Comparison of ENCODE assay signal across 10 mouse cellular contexts in genomic region chr5:4325813-4326212, GRCm38 (mm10).
DNase-seq lines count a peak whose midpoint lies in the region; ATAC-seq lines count a peak whose summit lies in the region.
"Had no signal": no experiment of that assay in that cellular context is flagged by ENCODE, and none has a peak within 500 bp of the region (broad histone marks: within the 10 kb centered on the region; RNA-seq: fewer than 3 reads in every experiment).

No protein-coding gene starts in this region.

- no peak overlapping the region for H3K4me3 ChIP-seq in heart, embryonic 16.5 days (ENCODE audit: low read length)
- H3K4me3 ChIP-seq in lung, embryonic 15.5 days: no peak overlapping the region

- 7% methylated on average over 3 of the region's 3 CpGs for WGBS in heart, embryonic 16.5 days
- 1% methylated on average over 3 of the region's 3 CpGs for WGBS in lung, embryonic 15.5 days

- H3K27me3 ChIP-seq in heart, embryonic 16.5 days (ENCODE audit: control insufficient read depth, insufficient read depth, low read length): no peaks in the 10 kb centered on the region
- no peaks in the 10 kb centered on the region for H3K27me3 ChIP-seq in lung, embryonic 15.5 days

- no peak overlapping the region for H3K9ac ChIP-seq in heart, embryonic 16.5 days (ENCODE audit: low read length)
- no peak overlapping the region for H3K9ac ChIP-seq in lung, embryonic 15.5 days

- H3K4me2 ChIP-seq in heart, embryonic 16.5 days (ENCODE audit: low read depth, low read length): 0 out of 2 replicates have a peak overlapping the region, but pooled peaks have one; percentile 18
- H3K4me2 ChIP-seq in lung, embryonic 15.5 days: no peak overlapping the region

- H3K27ac ChIP-seq in heart, embryonic 16.5 days (ENCODE audit: low read length): peak overlapping the region; percentile 97
- H3K27ac ChIP-seq in lung, embryonic 15.5 days: peak overlapping the region; percentile 66

- DNase-seq in MN1 (ENCODE audit: low spot score): peak; percentile 35
- peak; percentile 43 for DNase-seq in embryo, embryonic 11.5 days (ENCODE audit: low read depth, low spot score)
- no peak for DNase-seq in layer of hippocampus, postnatal 10 days (ENCODE audit: low spot score in 2 of 2)
- no peak for DNase-seq in gastrocnemius, adult 18-20 months (ENCODE audit: low spot score)
- no peak for DNase-seq in cerebellum, adult 11 months
- DNase-seq in cerebellum, adult 9-11 months: no peak
- DNase-seq: adrenal gland, adult 8-10 months; cerebellum, adult 9-10 months had no signal

- ATAC-seq in heart, embryonic 16.5 days (replicated peaks; ENCODE audit: extremely low read depth, insufficient read depth, low FRiP score): peak; percentile 98
- peak; percentile 94 for ATAC-seq in lung, embryonic 15.5 days (ENCODE audit: borderline replicate concordance, extremely low read depth, low FRiP score, low TSS enrichment)

- no peaks in the 10 kb centered on the region for H3K36me3 ChIP-seq in heart, embryonic 16.5 days (ENCODE audit: control insufficient read depth, insufficient read depth)
- no peaks in the 10 kb centered on the region for H3K36me3 ChIP-seq in lung, embryonic 15.5 days

- H3K9me3 ChIP-seq in heart, embryonic 16.5 days (replicated peaks; ENCODE audit: control insufficient read depth, low read length): no peaks in the 10 kb centered on the region
- H3K9me3 ChIP-seq in lung, embryonic 15.5 days: no peaks in the 10 kb centered on the region

- peaks cover 17% of the 10 kb centered on the region for H3K4me1 ChIP-seq in heart, embryonic 16.5 days (ENCODE audit: control insufficient read depth, insufficient read depth, low read length)
- H3K4me1 ChIP-seq in lung, embryonic 15.5 days: peaks cover 34% of the 10 kb centered on the region

Comparison
In these comparisons a context has a peak if more than half of its experiments do, and no peak if none do; other contexts are left out.
1. DNase-seq: peak in MN1 (single experiment) and embryo, embryonic 11.5 days (single experiment); none in layer of hippocampus, postnatal 10 days (0 of 2), gastrocnemius, adult 18-20 months (single experiment), cerebellum, adult 11 months (single experiment) and cerebellum, adult 9-11 months (single experiment).